12 mouse cellular contexts compared by ENCODE assay signal in genomic region chr4:33289106-33289650, GRCm38 (mm10). TPM values are rescaled to one million over a fixed set of nuclear protein-coding genes. Genes with fewer than 3 reads are reported as not detected.
A peak's percentile ranks its signal among the peaks of the same experiment; 100 is the strongest.
DNase-seq lines count a peak whose midpoint lies in the region; ATAC-seq lines count a peak whose summit lies in the region.
"Had no signal": no experiment of that assay in that cellular context is flagged by ENCODE, and none has a peak within 500 bp of the region (broad histone marks: within the 10 kb centered on the region; RNA-seq: fewer than 3 reads in every experiment).

No protein-coding gene starts in this region.

- no peak overlapping the region for H3K9ac ChIP-seq in heart, embryonic 14.5 days (ENCODE audit: low read length)
- peak overlapping the region; percentile 16; the same call in 1 of the 2 replicates for H3K9ac ChIP-seq in lung, embryonic 15.5 days
- H3K9ac ChIP-seq in stomach, embryonic 15.5 days = no peak overlapping the region

- no peak for ATAC-seq in heart, embryonic 14.5 days (ENCODE audit: insufficient number of reproducible peaks, insufficient read depth, low FRiP score, low read depth)
- ATAC-seq in lung, embryonic 15.5 days (ENCODE audit: borderline replicate concordance, extremely low read depth, low FRiP score, low TSS enrichment) = no peak
- ATAC-seq in stomach, embryonic 15.5 days (ENCODE audit: insufficient read depth, low FRiP score, low read depth) = no peak

- 76% methylated on average over 12 of the region's 12 CpGs for WGBS in heart, embryonic 14.5 days
- 76% methylated on average over 12 of the region's 12 CpGs for WGBS in lung, embryonic 15.5 days
- 81% methylated on average over 12 of the region's 12 CpGs for WGBS in stomach, embryonic 15.5 days

- H3K36me3 ChIP-seq in heart, embryonic 14.5 days (ENCODE audit: control insufficient read depth, insufficient read depth, low read length) = no peaks in the 10 kb centered on the region
- no peaks in the 10 kb centered on the region for H3K36me3 ChIP-seq in lung, embryonic 15.5 days
- H3K36me3 ChIP-seq in stomach, embryonic 15.5 days = no peaks in the 10 kb centered on the region

- H3K27me3 ChIP-seq in heart, embryonic 14.5 days (ENCODE audit: control insufficient read depth, insufficient read depth, low read length) = no peaks in the 10 kb centered on the region
- no peaks in the 10 kb centered on the region for H3K27me3 ChIP-seq in lung, embryonic 15.5 days
- H3K27me3 ChIP-seq in stomach, embryonic 15.5 days (replicated peaks) = no peaks in the 10 kb centered on the region

- H3K4me3 ChIP-seq in heart, embryonic 14.5 days (ENCODE audit: control insufficient read depth in 1 of 2, insufficient read depth in 1 of 2, low read depth in 1 of 2, low read length in 2 of 2) = no peak overlapping the region
- peak overlapping the region; percentile 33 for H3K4me3 ChIP-seq in lung, embryonic 15.5 days
- peak overlapping the region; percentile 30; the same call in 1 of the 2 replicates for H3K4me3 ChIP-seq in stomach, embryonic 15.5 days (replicated peaks)

- no peak overlapping the region for H3K27ac ChIP-seq in heart, embryonic 14.5 days (replicated peaks in 1 of 2; ENCODE audit: control insufficient read depth in 1 of 2, insufficient read depth in 1 of 2, low read depth in 2 of 2, low read length in 2 of 2)
- peak overlapping the region; percentile 66 for H3K27ac ChIP-seq in lung, embryonic 15.5 days
- H3K27ac ChIP-seq in stomach, embryonic 15.5 days = no peak overlapping the region

- H3K4me2 ChIP-seq in heart, embryonic 14.5 days (ENCODE audit: low read length) = peak overlapping the region; percentile 2; the same call in 1 of the 2 replicates
- peak overlapping the region; percentile 43 for H3K4me2 ChIP-seq in lung, embryonic 15.5 days
- peak overlapping the region; percentile 40 for H3K4me2 ChIP-seq in stomach, embryonic 15.5 days
- H3K4me2 ChIP-seq: midbrain, embryonic 11.5 days had no signal

- H3K4me1 ChIP-seq in heart, embryonic 14.5 days (ENCODE audit: control insufficient read depth in 2 of 2, insufficient read depth in 2 of 2, low read length in 2 of 2) = no peaks in the 10 kb centered on the region; a peak in 1 of 4 replicates
- 0 out of 2 replicates have a peak, but pooled peaks cover 4% of the 10 kb centered on the region for H3K4me1 ChIP-seq in lung, embryonic 15.5 days
- H3K4me1 ChIP-seq in stomach, embryonic 15.5 days = no peaks in the 10 kb centered on the region

- no peak for DNase-seq in heart, postnatal 4 days
- no peak for DNase-seq in lung, adult 18-20 months
- peak; percentile 69 for DNase-seq in induced T-regulatory cell, adult 2 months (ENCODE audit: low read depth)
- DNase-seq in urinary bladder, adult 2 months (ENCODE audit: low spot score) = no peak
- no peak for DNase-seq in right cerebral cortex, postnatal 4 days
- DNase-seq: gastrocnemius, postnatal 36 days; retina, postnatal 1 day; thymus, postnatal 25 days had no signal

- H3K9me3 ChIP-seq in heart, embryonic 14.5 days (ENCODE audit: control insufficient read depth, low read length) = no peaks in the 10 kb centered on the region
- H3K9me3 ChIP-seq in lung, embryonic 15.5 days = no peaks in the 10 kb centered on the region
- no peaks in the 10 kb centered on the region for H3K9me3 ChIP-seq in stomach, embryonic 15.5 days

RNA-seq across cellular contexts. Expression of gene Pnrc1, which starts 0.8 kb away (rescaled TPM):
- 101 and 119 TPM in 2 replicates for polyA plus RNA-seq in heart, embryonic 14.5 days (2014; fragmentation: Nextera tagmentation; extraction: Ambion mirVana)
- 100 to 1,000 TPM; 103 to 110 TPM for total RNA-seq in heart, postnatal 4 days (2021)
- polyA plus RNA-seq in lung, embryonic 15.5 days (2015; fragmentation: Nextera tagmentation; extraction: Ambion mirVana) = 122 and 129 TPM in 2 replicates
- 90.7 and 99.1 TPM in 2 replicates for polyA plus RNA-seq in stomach, embryonic 15.5 days (2015; fragmentation: Nextera tagmentation; extraction: Ambion mirVana)
- 40.4 and 51.2 TPM in 2 replicates for polyA plus RNA-seq in urinary bladder, adult 2 months (2012; rRNA removed)

RNA-seq across cellular contexts. Expression of gene Rngtt, which starts 20.9 kb away (rescaled TPM):
- polyA plus RNA-seq in heart, embryonic 14.5 days (2014; fragmentation: Nextera tagmentation; extraction: Ambion mirVana) = 14.2 and 16.0 TPM in 2 replicates
- total RNA-seq in heart, postnatal 4 days (2021) = 10 to 100 TPM; 16.7 to 16.9 TPM
- 23.3 and 25.4 TPM in 2 replicates for polyA plus RNA-seq in lung, embryonic 15.5 days (2015; fragmentation: Nextera tagmentation; extraction: Ambion mirVana)
- polyA plus RNA-seq in stomach, embryonic 15.5 days (2015; fragmentation: Nextera tagmentation; extraction: Ambion mirVana) = 20.8 and 22.9 TPM in 2 replicates
- 4.8 and 6.1 TPM in 2 replicates for polyA plus RNA-seq in urinary bladder, adult 2 months (2012; rRNA removed)

Comparison
In these comparisons a context has a peak if more than half of its experiments do, and no peak if none do; other contexts are left out.
1. H3K4me3 ChIP-seq: peak in lung, embryonic 15.5 days (single experiment) and stomach, embryonic 15.5 days (single experiment); none in heart, embryonic 14.5 days (0 of 2).
2. Peak in every context shown above with its lines, with median percentiles within 50 percentile points of each other: H3K4me2 ChIP-seq.